Mouse (Mus musculus) hindbrain, embryonic 11.5 days (tissue): ENCODE results near the gene Lemd1. TPM values are rescaled to one million over a fixed set of nuclear protein-coding genes. Genes with fewer than 3 reads are reported as not detected.

ENCODE experiments used
- ATAC-seq: fragments of 200-750 bp; cut with Nextera tagmentation; 2 replicates; pipeline ENCODE4 v1.8.0; 2017; ENCODE audit warnings: mild to moderate bottlenecking, moderate TSS enrichment, moderate library complexity; ENCODE audit not compliant: low FRiP score
- DNase-seq: peaks from one replicate; pipeline ENCODE4 v3.0.0-alpha.2; 2015; ENCODE audit warnings: low spot score
- H3K27ac ChIP-seq: fragments of 300-500 bp; sonication (generic); 2 replicates; pipeline ENCODE4 v1.5.1; 2014; ENCODE audit warnings: mild to moderate bottlenecking, low read depth, low read length
- H3K27me3 ChIP-seq: fragments of 300-500 bp; sonication (generic); 2 replicates; pipeline ENCODE4 v1.6.1; 2014; ENCODE audit warnings: mild to moderate bottlenecking, low read length, moderate library complexity, mixed read lengths; ENCODE audit not compliant: control insufficient read depth, insufficient read depth
- H3K36me3 ChIP-seq: fragments of 300-500 bp; sonication (generic); 2 replicates; pipeline ENCODE4 v1.6.1; 2014; ENCODE audit warnings: mild to moderate bottlenecking, low read length, moderate library complexity, mixed read lengths; ENCODE audit not compliant: control insufficient read depth, insufficient read depth
- H3K4me1 ChIP-seq: fragments of 300-500 bp; sonication (generic); replicated peaks from 2 replicates; pipeline ENCODE4 v1.6.1; 2014; ENCODE audit warnings: low read length, mixed read lengths; ENCODE audit not compliant: control insufficient read depth, insufficient read depth
- H3K4me2 ChIP-seq: fragments of 300-500 bp; sonication (generic); replicated peaks from 2 replicates; pipeline ENCODE4 v1.6.1; 2014; ENCODE audit warnings: mild to moderate bottlenecking, low read depth, low read length
- H3K4me3 ChIP-seq: fragments of 300-500 bp; sonication (generic); 2 replicates; pipeline ENCODE4 v1.5.1; 2014; ENCODE audit warnings: low read depth, low read length
- H3K9ac ChIP-seq: fragments of 300-500 bp; sonication (generic); 2 replicates; pipeline ENCODE4 v1.6.1; 2014; ENCODE audit warnings: low read depth, low read length
- H3K9me3 ChIP-seq: fragments of 300-500 bp; sonication (generic); 2 replicates; pipeline ENCODE4 v1.6.1; 2016; ENCODE audit warnings: low read length; ENCODE audit not compliant: control insufficient read depth
- WGBS: fragments of 180-500 bp; shearing (Covaris S2); extraction: QIAGEN DNeasy Blood & Tissue Kit; methylation state at CpG from one replicate; pipeline ENCODE4 v1.1.7; 2014; 5-methylcytosine and 5-hydroxymethylcytosine counted together
- polyA plus RNA-seq: library from polyadenylated mRNA; unstranded; fragments of >200 nt; fragmentation: Nextera tagmentation; extraction: Ambion mirVana; gene quantifications from 2 replicates; pipeline ENCODE4 v1.2.1, GENCODE M21; 2014

Lemd1 gene
- polyA plus RNA-seq, 1 experiment from 2014 or later = 11.3 TPM

DNA sequence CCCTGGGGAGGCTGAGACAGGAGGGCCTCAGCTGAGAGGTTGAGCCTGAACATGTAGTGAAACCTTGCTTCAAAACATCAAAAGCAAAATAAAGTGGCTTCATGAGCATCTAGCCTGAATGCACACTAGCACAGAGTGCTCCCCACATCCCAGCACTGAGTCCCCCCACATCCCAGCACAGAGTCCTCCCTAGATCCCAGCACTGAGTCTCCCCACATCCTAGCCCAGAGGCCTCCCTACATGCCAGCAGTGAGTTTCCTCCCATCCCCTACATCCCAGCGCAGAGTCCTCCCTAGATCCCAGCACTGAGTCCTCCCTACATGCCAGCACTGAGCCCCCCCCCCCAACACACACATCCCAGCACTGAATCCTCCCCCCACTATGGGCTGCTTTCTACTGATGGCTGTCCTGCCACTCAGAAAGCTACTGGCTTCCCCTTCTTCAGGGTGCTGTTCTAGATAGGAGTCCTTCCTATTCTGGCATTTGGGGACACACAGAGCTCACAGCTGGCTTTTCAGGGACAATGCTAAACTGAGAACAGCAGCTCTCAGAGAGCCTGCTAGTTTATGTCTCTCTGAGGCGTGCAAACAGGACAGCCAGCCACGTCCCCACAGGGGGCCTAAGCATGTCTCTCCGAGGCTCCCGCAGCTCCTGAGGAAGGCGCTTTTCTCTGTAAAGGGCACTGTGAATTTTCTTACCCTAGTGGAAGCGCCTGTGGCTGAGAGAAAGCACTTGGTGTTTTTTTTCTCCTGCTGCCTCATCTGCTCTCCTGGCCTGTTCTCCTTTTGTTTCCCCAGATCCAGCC is 40.4 kb downstream of the Lemd1 start:
- H3K9ac ChIP-seq = no peak overlapping the region
- no peak overlapping the region for H3K4me2 ChIP-seq
- ATAC-seq = no peak

DNA sequence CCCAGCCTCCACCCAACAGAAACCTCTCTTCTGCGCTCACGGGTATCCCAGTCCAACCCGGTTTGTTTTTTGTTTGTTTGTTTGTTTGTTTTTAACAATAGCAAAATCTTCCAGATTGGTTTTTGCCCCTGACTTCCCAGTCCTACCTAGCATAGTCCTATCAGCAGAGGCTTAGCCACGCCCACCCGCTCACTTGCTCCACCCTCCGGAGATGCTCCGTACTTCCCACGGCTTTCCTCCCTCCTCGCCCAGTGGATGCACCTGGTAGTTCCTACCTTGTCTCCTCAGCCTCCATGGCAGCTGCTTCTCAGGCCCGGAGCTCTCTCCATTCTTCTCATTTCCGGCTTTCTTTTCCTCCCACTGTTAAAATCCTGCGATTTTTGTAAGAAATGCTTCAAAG is 42.3 kb downstream of the Lemd1 start:
- H3K27me3 ChIP-seq = no peaks in the 10 kb centered on the region
- peaks cover 2% of the 10 kb centered on the region; the same call in 1 of the 2 replicates for H3K4me1 ChIP-seq
- H3K4me3 ChIP-seq = no peak overlapping the region
- DNase-seq (peak; percentile 72), ATAC-seq (no peak)
- 18% methylated on average over 12 of the region's 12 CpGs for WGBS
- H3K36me3 ChIP-seq = no peaks in the 10 kb centered on the region
- no peak overlapping the region for H3K9ac ChIP-seq
- H3K4me2 ChIP-seq = no peak overlapping the region
- H3K9me3 ChIP-seq = no peaks in the 10 kb centered on the region
- H3K27ac ChIP-seq = no peak overlapping the region

More for the DNA sequence above, 40.4 kb downstream of the Lemd1 start:
- H3K9me3 ChIP-seq = no peaks in the 10 kb centered on the region
- H3K27me3 ChIP-seq = no peaks in the 10 kb centered on the region
- H3K4me1 ChIP-seq = peaks cover 2% of the 10 kb centered on the region; the same call in 1 of the 2 replicates
- 21% methylated on average over 7 of the region's 7 CpGs for WGBS
- H3K4me3 ChIP-seq = no peak overlapping the region
- no peaks in the 10 kb centered on the region for H3K36me3 ChIP-seq
- no peak for DNase-seq
- no peak overlapping the region for H3K27ac ChIP-seq

DNA sequence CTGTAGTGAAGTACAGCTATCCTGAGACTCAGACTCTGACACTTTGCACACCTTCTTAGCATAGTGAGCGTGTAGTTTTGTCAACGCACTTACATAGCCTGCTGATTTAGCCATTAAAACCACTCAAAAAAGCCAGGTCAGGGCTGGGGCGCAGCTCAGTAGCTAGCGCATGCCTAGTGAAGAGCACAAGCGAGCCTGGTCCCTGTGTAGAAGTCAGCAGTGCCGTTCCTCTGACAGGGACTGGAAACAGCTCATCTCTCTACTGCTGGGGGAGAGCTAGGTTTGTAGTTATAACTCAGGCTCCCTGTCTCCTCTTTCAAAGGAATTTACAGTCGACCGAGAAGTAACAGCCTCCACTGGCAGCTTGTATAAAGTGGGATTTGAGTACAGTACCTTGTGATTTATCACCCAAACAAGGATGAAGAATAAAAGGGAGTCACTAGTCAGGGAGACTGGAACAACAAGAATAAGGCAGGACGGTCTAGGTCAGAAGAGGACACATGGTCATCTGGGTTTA is 43.6 kb downstream of the Lemd1 start:
- Histone ChIP-seq H3K9ac (no peak overlapping the region), H3K27ac (no peak overlapping the region), H3K4me3 (no peak overlapping the region), H3K4me1 (peaks cover 2% of the 10 kb centered on the region; the same call in 1 of the 2 replicates), H3K27me3 (no peaks in the 10 kb centered on the region), H3K36me3 (no peaks in the 10 kb centered on the region), H3K4me2 (no peak overlapping the region), H3K9me3 (no peaks in the 10 kb centered on the region)
- ATAC-seq (no peak), DNase-seq (no peak)
- WGBS = 74% methylated on average over 9 of the region's 9 CpGs

DNA sequence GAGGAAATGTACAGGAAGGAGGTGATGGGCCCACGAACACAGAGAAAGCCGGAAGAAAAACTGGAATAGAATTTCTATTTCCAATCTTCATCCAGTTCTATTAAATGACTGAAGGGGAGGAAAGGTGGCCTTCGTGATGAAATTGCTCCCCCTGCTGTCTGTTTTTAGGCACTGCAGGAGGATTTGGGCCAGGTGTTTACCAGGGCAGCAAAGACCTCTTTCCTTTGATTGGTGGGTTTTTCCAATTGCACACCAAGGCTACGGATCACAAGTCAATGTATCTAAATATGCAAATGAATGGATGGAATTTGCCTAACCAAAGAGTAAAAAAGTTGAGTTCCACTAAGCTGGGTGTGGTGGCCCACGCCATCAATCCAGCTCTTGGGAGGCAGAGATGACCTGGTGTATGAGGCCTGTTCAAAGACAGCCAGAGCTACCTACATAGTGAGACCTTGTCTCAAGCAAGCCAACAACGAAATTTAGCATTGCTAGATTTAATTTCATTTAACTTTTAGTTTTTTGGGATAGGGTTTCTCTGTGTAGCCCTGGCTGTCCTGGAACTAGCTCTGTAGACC is 46.4 kb downstream of the Lemd1 start:
- no peak for ATAC-seq
- WGBS = 23% methylated on average over 6 of the region's 6 CpGs
- H3K4me3 ChIP-seq = no peak overlapping the region
- H3K27ac ChIP-seq = no peak overlapping the region
- H3K4me2 ChIP-seq = no peak overlapping the region
- peak; percentile 81 for DNase-seq
- no peaks in the 10 kb centered on the region for H3K9me3 ChIP-seq
- H3K27me3 ChIP-seq = no peaks in the 10 kb centered on the region
- H3K9ac ChIP-seq = no peak overlapping the region
- H3K4me1 ChIP-seq = no peaks in the 10 kb centered on the region
- H3K36me3 ChIP-seq = no peaks in the 10 kb centered on the region

DNA sequence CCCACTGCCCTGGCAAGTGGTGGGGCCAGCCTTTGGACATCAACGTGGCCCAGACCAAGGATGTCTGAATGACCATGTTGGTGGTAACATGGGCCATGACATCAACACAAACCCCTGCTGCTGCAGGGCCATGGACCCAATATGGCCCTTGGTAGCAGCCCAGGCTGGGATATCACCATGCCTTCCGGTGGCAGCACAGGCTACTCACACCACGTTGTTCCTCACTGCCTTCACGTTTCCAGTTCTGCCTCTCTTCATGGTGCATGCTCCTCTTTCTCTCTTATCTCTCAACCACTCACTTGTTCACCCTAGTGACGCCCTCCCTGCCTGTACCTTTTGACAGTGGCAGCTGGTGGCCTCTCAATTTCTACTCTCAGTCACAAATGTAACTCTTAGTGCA is 53.8 kb downstream of the Lemd1 start:
- Histone ChIP-seq H3K4me3 (no peak overlapping the region), H3K9me3 (no peaks in the 10 kb centered on the region), H3K4me1 (no peaks in the 10 kb centered on the region), H3K36me3 (no peaks in the 10 kb centered on the region), H3K27ac (no peak overlapping the region), H3K27me3 (no peaks in the 10 kb centered on the region), H3K4me2 (no peak overlapping the region), H3K9ac (no peak overlapping the region)
- 75% methylated on average over 5 of the region's 5 CpGs for WGBS
- ATAC-seq (no peak), DNase-seq (no peak)

DNA sequence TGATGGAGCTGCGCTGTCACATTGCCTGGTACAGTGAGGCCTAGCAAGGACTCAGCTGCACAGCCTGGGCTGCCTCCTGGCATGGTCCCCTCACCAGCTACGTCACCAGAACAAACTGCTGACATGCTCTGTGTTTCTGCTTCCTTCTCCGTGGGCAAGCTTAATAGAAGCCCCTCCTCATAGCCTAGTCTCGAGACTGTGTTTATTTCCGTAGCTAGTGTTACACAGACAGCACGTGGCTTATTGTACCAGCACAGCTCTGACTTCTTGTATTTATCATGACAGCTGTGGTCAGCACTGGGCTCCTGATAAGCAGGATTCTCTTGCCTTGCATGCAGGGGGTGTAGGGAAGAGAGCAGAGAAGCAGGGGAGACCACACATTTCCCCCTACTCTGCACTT is 54.9 kb downstream of the Lemd1 start:
- Histone ChIP-seq H3K27ac (no peak overlapping the region), H3K36me3 (no peaks in the 10 kb centered on the region), H3K4me1 (no peaks in the 10 kb centered on the region), H3K4me2 (no peak overlapping the region), H3K9ac (no peak overlapping the region), H3K4me3 (no peak overlapping the region), H3K27me3 (no peaks in the 10 kb centered on the region), H3K9me3 (no peaks in the 10 kb centered on the region)
- 81% methylated on average over 6 of the region's 6 CpGs for WGBS
- no peak for ATAC-seq
- DNase-seq = no peak

DNA sequence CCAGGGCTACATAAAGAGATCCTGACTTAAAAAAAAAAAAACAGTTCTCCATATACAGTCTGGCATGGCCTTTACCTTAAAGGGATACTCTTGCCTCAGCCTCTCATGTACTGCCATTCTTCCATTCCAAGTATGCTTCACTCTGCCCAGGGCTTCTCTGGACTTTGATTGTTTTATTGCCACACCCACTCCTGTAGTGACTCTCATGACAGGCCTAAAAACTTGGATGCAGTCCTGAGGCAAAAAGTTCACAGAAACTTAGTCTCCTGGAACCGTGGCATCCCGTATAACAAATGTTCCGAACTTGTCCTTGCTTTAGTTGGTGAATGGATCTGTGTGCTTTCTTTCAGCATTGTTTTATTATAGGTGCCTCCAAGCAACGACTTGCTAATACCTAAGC is 55.4 kb downstream of the Lemd1 start:
- no peak overlapping the region for H3K27ac ChIP-seq
- ATAC-seq = no peak
- no peak overlapping the region for H3K4me2 ChIP-seq
- no peak overlapping the region for H3K9ac ChIP-seq
- WGBS = 91% methylated on average over 4 of the region's 4 CpGs
- DNase-seq = no peak
- H3K36me3 ChIP-seq = no peaks in the 10 kb centered on the region
- H3K9me3 ChIP-seq = no peaks in the 10 kb centered on the region
- no peak overlapping the region for H3K4me3 ChIP-seq
- H3K27me3 ChIP-seq = no peaks in the 10 kb centered on the region
- H3K4me1 ChIP-seq = no peaks in the 10 kb centered on the region

DNA sequence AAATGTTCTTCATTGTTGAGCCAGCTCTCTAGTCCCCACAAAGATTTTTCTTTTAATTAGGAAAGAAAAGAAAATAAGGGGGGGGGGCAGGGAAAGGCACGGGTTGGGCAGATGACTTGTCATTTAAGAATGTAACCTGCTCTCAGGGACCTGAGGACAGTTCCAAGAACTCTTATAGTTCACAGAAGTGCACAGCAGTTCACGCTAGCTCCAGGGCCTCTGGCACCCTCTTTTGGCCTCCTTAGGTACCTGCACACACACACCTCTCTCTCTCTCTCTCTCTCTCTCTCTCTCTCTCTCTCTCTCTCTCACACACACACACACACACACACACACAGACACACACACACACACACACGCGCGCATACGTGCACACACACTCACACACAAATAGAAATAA is 63.2 kb downstream of the Lemd1 start:
- H3K36me3 ChIP-seq = no peaks in the 10 kb centered on the region
- H3K4me2 ChIP-seq = no peak overlapping the region
- H3K9me3 ChIP-seq = no peaks in the 10 kb centered on the region
- no peaks in the 10 kb centered on the region for H3K27me3 ChIP-seq
- H3K9ac ChIP-seq = no peak overlapping the region
- DNase-seq = no peak
- H3K27ac ChIP-seq = no peak overlapping the region
- ATAC-seq = no peak
- H3K4me1 ChIP-seq = no peaks in the 10 kb centered on the region
- 82% methylated on average over 6 of the region's 6 CpGs for WGBS
- H3K4me3 ChIP-seq = no peak overlapping the region

DNA sequence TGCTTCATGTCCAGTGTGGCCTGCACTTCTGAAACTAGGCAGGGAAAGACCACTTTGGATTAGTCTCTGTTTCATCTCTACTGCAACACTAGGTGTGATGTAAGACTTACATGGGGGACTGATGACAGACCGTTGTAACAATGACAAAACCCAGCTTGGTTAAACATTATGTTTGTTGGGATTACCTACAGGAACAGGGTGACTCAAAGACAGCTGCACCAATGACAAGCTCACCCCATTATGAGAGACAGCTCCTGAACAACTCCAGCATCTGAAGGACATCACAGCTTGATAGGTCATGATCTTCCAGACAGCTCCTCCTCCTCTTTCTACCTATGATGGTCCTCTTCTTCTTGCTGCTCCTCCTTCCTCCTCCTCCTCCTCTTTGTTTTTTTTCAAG is 69.1 kb downstream of the Lemd1 start:
- Histone ChIP-seq H3K4me3 (no peak overlapping the region), H3K9ac (no peak overlapping the region), H3K27me3 (no peaks in the 10 kb centered on the region), H3K27ac (no peak overlapping the region), H3K4me2 (no peak overlapping the region), H3K4me1 (no peaks in the 10 kb centered on the region), H3K36me3 (no peaks in the 10 kb centered on the region), H3K9me3 (no peaks in the 10 kb centered on the region)
- ATAC-seq (no peak), DNase-seq (no peak)
- WGBS = 100% methylated on average over 1 of the region's 1 CpGs
